Mouse (Mus musculus) cerebellum, adult 2 months (tissue): ENCODE data around the gene Srpk2. TPM values are rescaled to one million over a fixed set of nuclear protein-coding genes. Genes with fewer than 3 reads are reported as not detected.
"Not testable (repeated sequence)": the region's sequence is repeated elsewhere in the genome, so short reads cannot be mapped to it uniquely, and the experiment has no call there.

Experiments used
- DNase-seq, 2 experiments: peaks; one replicate each; pipeline ENCODE4 v3.0.0; 2021
- H3K27ac ChIP-seq: fragments of 200-500 bp; 2 replicates; pipeline ENCODE4 v1.5.1; 2012; ENCODE audit warnings: low read length, control low read depth, inconsistent platforms; ENCODE audit not compliant: insufficient read depth
- H3K27me3 ChIP-seq: fragments of 200-500 bp; 2 replicates; pipeline ENCODE4 v1.6.1; 2012; ENCODE audit warnings: inconsistent platforms, mild to moderate bottlenecking, low read length, moderate library complexity; ENCODE audit not compliant: control insufficient read depth, insufficient read depth
- H3K4me1 ChIP-seq: fragments of 200-500 bp; 2 replicates; pipeline ENCODE4 v1.6.1; 2011; ENCODE audit warnings: low read length; ENCODE audit not compliant: control insufficient read depth, insufficient read depth
- H3K4me3 ChIP-seq: fragments of 200-500 bp; replicated peaks from 2 replicates; pipeline ENCODE3; 2011; ENCODE audit warnings: mild to moderate bottlenecking, low read depth, low read length, control low read depth; ENCODE audit not compliant: insufficient read depth
- CTCF ChIP-seq: fragments of 200-500 bp; IDR thresholded peaks from 2 replicates; pipeline ENCODE4 v1.5.1; 2011; ENCODE audit warnings: low read depth, mild to moderate bottlenecking, control low read depth, low read length, moderate library complexity, borderline replicate concordance; ENCODE audit not compliant: insufficient read depth
- POLR2A ChIP-seq: fragments of 200-500 bp; IDR thresholded peaks from 2 replicates; pipeline ENCODE4 v1.6.1; 2011; ENCODE audit warnings: low read length, control low read depth, borderline replicate concordance; ENCODE audit not compliant: insufficient read depth
- WGBS: fragments of 180-500 bp; shearing (Covaris S2); methylation state at CpG from one replicate; pipeline ENCODE4 v1.1.7; 2018; 5-methylcytosine and 5-hydroxymethylcytosine counted together
- polyA plus RNA-seq: library from polyadenylated mRNA; depleted of rRNA; stranded (reverse); fragments of >200 nt; gene quantifications from 2 replicates; pipeline ENCODE4 v1.2.3, GENCODE M21; 2012

Srpk2 gene
- polyA plus RNA-seq, 1 experiment: 71.3 TPM

DNA sequence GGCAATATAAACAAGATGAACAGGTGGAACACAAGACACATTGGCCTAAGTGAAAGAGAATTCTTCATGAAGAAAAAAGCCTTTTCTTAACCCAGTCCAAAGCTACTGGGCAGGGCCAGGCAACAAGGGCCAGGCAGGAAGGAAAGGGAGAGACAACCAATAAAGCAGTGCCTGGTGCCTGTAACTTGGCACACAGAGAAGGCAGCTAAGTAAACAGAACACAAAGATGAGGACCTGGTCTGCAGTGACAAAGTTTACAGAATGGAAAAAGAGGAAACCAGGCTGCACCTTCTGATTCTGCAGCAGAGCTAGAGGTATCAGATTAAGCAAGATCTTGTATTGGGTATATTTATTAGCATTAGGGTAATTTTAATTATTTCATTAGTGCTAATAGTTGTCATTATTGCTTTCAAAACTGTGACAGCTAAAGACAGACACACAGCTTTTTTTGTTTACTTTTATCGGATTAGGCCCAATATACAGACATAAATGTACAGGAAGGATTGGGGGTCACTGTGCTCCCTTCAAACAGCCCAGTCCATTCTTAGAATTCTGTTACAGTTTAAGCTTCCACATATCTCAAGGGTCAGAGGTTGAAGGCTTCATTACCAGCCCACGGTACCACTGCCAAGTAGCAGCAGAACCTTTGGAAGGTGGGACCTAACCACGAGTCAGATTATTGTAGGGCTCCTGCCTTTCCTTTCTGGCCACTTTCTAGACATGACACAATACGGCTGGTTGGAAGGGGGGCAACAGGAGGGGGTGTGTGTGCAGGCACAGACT, 121.9 kb downstream of the Srpk2 start:
- H3K4me1 ChIP-seq: no peaks in the 10 kb centered on the region
- H3K27ac ChIP-seq: no peak overlapping the region
- no peak for TF ChIP-seq POLR2A
- no peak for TF ChIP-seq CTCF
- WGBS: 81% methylated on average over 4 of the region's 4 CpGs
- no peaks in the 10 kb centered on the region for H3K27me3 ChIP-seq
- DNase-seq: no peak
- H3K4me3 ChIP-seq: no peak overlapping the region

GRCm38 (mm10) chr5:23561227-23561626, 123.2 kb downstream of the Srpk2 start:
- no peak for DNase-seq
- WGBS: 91% methylated on average over 2 of the region's 2 CpGs
- TF ChIP-seq CTCF (no peak), POLR2A (no peak)

DNA sequence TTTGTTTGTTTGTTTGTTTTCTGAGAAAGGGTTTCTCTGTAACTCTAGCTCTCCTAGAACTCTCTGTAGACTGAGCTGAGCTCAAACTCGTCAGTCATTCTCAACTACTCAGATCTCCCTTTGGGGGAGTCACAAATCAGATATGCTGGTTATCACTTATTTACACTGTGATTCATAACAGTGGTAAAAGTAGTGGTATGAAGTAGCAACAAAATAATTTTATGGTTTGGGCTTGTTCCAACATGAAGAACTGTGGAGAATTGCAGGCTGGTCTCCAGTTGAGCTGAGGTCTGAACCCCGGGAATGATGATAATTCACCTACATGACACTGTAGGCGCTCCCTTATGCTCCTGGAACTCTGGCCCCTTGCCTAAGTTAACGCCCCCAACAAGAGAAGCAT, 124.2 kb downstream of the Srpk2 start:
- Histone ChIP-seq H3K27ac (no peak overlapping the region), H3K4me1 (no peaks in the 10 kb centered on the region), H3K27me3 (no peaks in the 10 kb centered on the region), H3K4me3 (no peak overlapping the region)
- WGBS: 86% methylated on average over 4 of the region's 4 CpGs
- DNase-seq: no peak
- TF ChIP-seq POLR2A (no peak), CTCF (no peak)

More at GRCm38 (mm10) chr5:23561227-23561626, 123.2 kb downstream of the Srpk2 start:
- Histone ChIP-seq H3K27me3 (no peaks in the 10 kb centered on the region), H3K27ac (no peak overlapping the region), H3K4me1 (no peaks in the 10 kb centered on the region), H3K4me3 (no peak overlapping the region)

GRCm38 (mm10) chr5:23556007-23556770, 128.2 kb downstream of the Srpk2 start:
- TF ChIP-seq POLR2A: no peak
- TF ChIP-seq CTCF: no peak
- 91% methylated on average over 7 of the region's 7 CpGs for WGBS
- Histone ChIP-seq H3K27ac (no peak overlapping the region), H3K4me3 (no peak overlapping the region), H3K27me3 (no peaks in the 10 kb centered on the region), H3K4me1 (no peaks in the 10 kb centered on the region)
- no peak for DNase-seq

- not testable (repeated sequence) for DNase-seq, H3K4me1 ChIP-seq, H3K4me3 ChIP-seq, H3K27me3 ChIP-seq, H3K27ac ChIP-seq
- WGBS: 59% methylated on average over 3 of the region's 3 CpGs
These were observed 131.1 kb downstream of the Srpk2 start for GRCm38 (mm10) chr5:23553338-23553737.

- DNase-seq: no peak
- Histone ChIP-seq H3K27me3 (no peaks in the 10 kb centered on the region), H3K4me3 (no peak overlapping the region), H3K27ac (no peak overlapping the region), H3K4me1 (no peaks in the 10 kb centered on the region)
- WGBS: 65% methylated on average over 5 of the region's 5 CpGs
- no peak for TF ChIP-seq CTCF
- TF ChIP-seq POLR2A: no peak
These were observed 132.7 kb downstream of the Srpk2 start for GRCm38 (mm10) chr5:23551687-23552086.

- Histone ChIP-seq H3K27ac (no peak overlapping the region), H3K27me3 (no peaks in the 10 kb centered on the region), H3K4me1 (no peaks in the 10 kb centered on the region), H3K4me3 (no peak overlapping the region)
- DNase-seq: no peak
- WGBS: 87% methylated on average over 7 of the region's 7 CpGs
- TF ChIP-seq POLR2A (no peak), CTCF (no peak)
These were observed 148.7 kb downstream of the Srpk2 start for GRCm38 (mm10) chr5:23535692-23536091.

- H3K4me3 ChIP-seq: no peak overlapping the region
- DNase-seq: no peak
- 88% methylated on average over 7 of the region's 7 CpGs for WGBS
These were observed 152.8 kb downstream of the Srpk2 start for GRCm38 (mm10) chr5:23531541-23532096.

More at GRCm38 (mm10) chr5:23531541-23532096, 152.8 kb downstream of the Srpk2 start:
- no peaks in the 10 kb centered on the region for H3K4me1 ChIP-seq
- no peak for TF ChIP-seq CTCF
- no peak for TF ChIP-seq POLR2A
- H3K27me3 ChIP-seq: no peaks in the 10 kb centered on the region
- no peak overlapping the region for H3K27ac ChIP-seq
